Mouse (Mus musculus) lung, adult 2 months (tissue): ENCODE data around the gene Enah. TPM values are rescaled to one million over a fixed set of nuclear protein-coding genes. Genes with fewer than 3 reads are reported as not detected.
A peak's percentile ranks its signal among the peaks of the same experiment; 100 is the strongest.

Experiments
- DNase-seq: peaks from one replicate; pipeline ENCODE4 v3.0.0; 2022
- H3K4me1 ChIP-seq: fragments of 200-500 bp; 2 replicates; pipeline ENCODE4 v1.6.1; 2011; ENCODE audit warnings: low read length; ENCODE audit not compliant: control insufficient read depth, insufficient read depth
- H3K4me3 ChIP-seq: fragments of 200-500 bp; replicated peaks from 2 replicates; pipeline ENCODE3; 2011; ENCODE audit warnings: low read depth, mild to moderate bottlenecking, control low read depth, low read length; ENCODE audit errors: extremely low read depth
- CTCF ChIP-seq: fragments of 200-500 bp; IDR thresholded peaks from 2 replicates; pipeline ENCODE4 v1.5.1; 2011; ENCODE audit warnings: mild to moderate bottlenecking, low read length, control low read depth; ENCODE audit not compliant: insufficient read depth
- POLR2A ChIP-seq: fragments of 200-500 bp; IDR thresholded peaks from 2 replicates; pipeline ENCODE4 v1.6.1; 2011; ENCODE audit warnings: low read depth, mild to moderate bottlenecking, control low read depth, low read length, borderline replicate concordance; ENCODE audit errors: extremely low read depth
- WGBS: fragments of 180-500 bp; shearing (Covaris S2); methylation state at CpG from one replicate; pipeline ENCODE4 v1.1.7; 2018; 5-methylcytosine and 5-hydroxymethylcytosine counted together
- polyA plus RNA-seq: library from polyadenylated mRNA; depleted of rRNA; stranded (reverse); fragments of >200 nt; gene quantifications from 2 replicates; pipeline ENCODE4 v1.2.3, GENCODE M21; 2012; rRNA removed

Enah gene
- 9.8 and 11.1 TPM in 2 replicates for polyA plus RNA-seq

- peak within 1 kb of the TSS; percentile 59 for H3K4me3 ChIP-seq
- WGBS: 1% methylated on average over 99 of the region's 109 CpGs
- peak; percentile 27 for DNase-seq
- peaks cover 2% of the 10 kb centered on the region for H3K4me1 ChIP-seq
- TF ChIP-seq POLR2A (no peak), CTCF (no peak)
Observed at GRCm38 (mm10) chr1:182019926-182020801, at the start of gene Enah. Gene Enah, minus strand, starts transcription at chr1:182019990.

- 82% methylated on average over 7 of the region's 7 CpGs for WGBS
Observed at GRCm38 (mm10) chr1:182068136-182068535, 48.3 kb upstream of the Enah start.

GRCm38 (mm10) chr1:182066527-182067465 lies 47.0 kb upstream of the Enah start:
- no peak for DNase-seq
- WGBS: 62% methylated on average over 9 of the region's 9 CpGs
- Histone ChIP-seq H3K4me1 (no peaks in the 10 kb centered on the region), H3K4me3 (no peak overlapping the region)
- TF ChIP-seq POLR2A (no peak), CTCF (no peak)

More at GRCm38 (mm10) chr1:182068136-182068535, 48.3 kb upstream of the Enah start:
- DNase-seq: no peak
- no peaks in the 10 kb centered on the region for H3K4me1 ChIP-seq
- TF ChIP-seq CTCF (no peak), POLR2A (no peak)
- no peak overlapping the region for H3K4me3 ChIP-seq

- Histone ChIP-seq H3K4me3 (no peak overlapping the region), H3K4me1 (no peaks in the 10 kb centered on the region)
- no peak for TF ChIP-seq CTCF
- TF ChIP-seq POLR2A: no peak
- 77% methylated on average over 8 of the region's 8 CpGs for WGBS
- no peak for DNase-seq
Observed at GRCm38 (mm10) chr1:182063716-182064115, 43.9 kb upstream of the Enah start.

- 99% methylated on average over 8 of the region's 8 CpGs for WGBS
- DNase-seq: no peak
- no peak overlapping the region for H3K4me3 ChIP-seq
- no peaks in the 10 kb centered on the region for H3K4me1 ChIP-seq
- TF ChIP-seq POLR2A (no peak), CTCF (no peak)
Observed at GRCm38 (mm10) chr1:182062801-182063200, 43.0 kb upstream of the Enah start.

- Histone ChIP-seq H3K4me1 (no peaks in the 10 kb centered on the region), H3K4me3 (no peak overlapping the region)
- 84% methylated on average over 4 of the region's 4 CpGs for WGBS
- TF ChIP-seq CTCF (no peak), POLR2A (no peak)
- no peak for DNase-seq
Observed at GRCm38 (mm10) chr1:182061203-182061602, 41.4 kb upstream of the Enah start.

- no peak for TF ChIP-seq POLR2A
- TF ChIP-seq CTCF: no peak
- no peaks in the 10 kb centered on the region for H3K4me1 ChIP-seq
- no peak overlapping the region for H3K4me3 ChIP-seq
- 65% methylated on average over 5 of the region's 5 CpGs for WGBS
- DNase-seq: no peak
Observed at GRCm38 (mm10) chr1:182059806-182060205, 40.0 kb upstream of the Enah start.

GRCm38 (mm10) chr1:182057998-182058397 lies 38.2 kb upstream of the Enah start:
- DNase-seq: no peak
- 85% methylated on average over 6 of the region's 6 CpGs for WGBS
- TF ChIP-seq CTCF: no peak
- no peak for TF ChIP-seq POLR2A
- Histone ChIP-seq H3K4me3 (no peak overlapping the region), H3K4me1 (no peaks in the 10 kb centered on the region)

GRCm38 (mm10) chr1:182055122-182055521 lies 35.3 kb upstream of the Enah start:
- 43% methylated on average over 9 of the region's 9 CpGs for WGBS
- no peaks in the 10 kb centered on the region for H3K4me1 ChIP-seq
- DNase-seq: no peak
- H3K4me3 ChIP-seq: no peak overlapping the region
- TF ChIP-seq CTCF (no peak), POLR2A (no peak)

- Histone ChIP-seq H3K4me1 (no peaks in the 10 kb centered on the region), H3K4me3 (no peak overlapping the region)
- no peak for DNase-seq
- 83% methylated on average over 6 of the region's 6 CpGs for WGBS
- TF ChIP-seq POLR2A: no peak
- no peak for TF ChIP-seq CTCF
Observed at GRCm38 (mm10) chr1:182054651-182055050, 34.9 kb upstream of the Enah start.

GRCm38 (mm10) chr1:182052973-182053372 lies 33.2 kb upstream of the Enah start:
- no peak overlapping the region for H3K4me3 ChIP-seq
- no peaks in the 10 kb centered on the region for H3K4me1 ChIP-seq
- no peak for TF ChIP-seq CTCF
- no peak for TF ChIP-seq POLR2A
- no peak for DNase-seq
- WGBS: 54% methylated on average over 10 of the region's 10 CpGs
